Mouse (Mus musculus) R1 (cell line): ENCODE results near the gene Eme1.

Source experiments
- DNase-seq: peaks from one replicate; pipeline ENCODE4 v3.0.0-alpha.2; 2018; ENCODE audit warnings: low read depth, low spot score

Eme1 gene

GRCm38 (mm10) chr11:94598437-94599120, 55.2 kb downstream of the Eme1 start:
- no peak for DNase-seq

DNA sequence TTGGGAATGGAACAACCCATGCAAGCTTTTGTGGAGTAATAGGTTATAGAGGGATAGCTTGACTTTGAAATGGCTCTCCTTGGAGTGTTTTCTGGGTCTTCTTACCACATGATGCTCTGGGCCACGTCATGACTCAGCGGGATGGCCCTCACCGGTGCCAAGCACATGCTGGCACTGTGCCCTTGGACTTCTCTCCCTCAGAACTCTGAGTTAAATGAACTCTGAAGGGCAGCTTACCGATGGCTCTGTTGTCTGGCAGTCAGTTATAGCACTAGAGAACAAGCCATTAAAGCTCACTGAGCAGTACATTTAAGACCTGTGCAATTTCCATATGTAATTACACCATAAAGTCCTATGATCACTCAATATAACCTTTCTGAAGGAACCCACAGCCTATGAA, 56.4 kb downstream of the Eme1 start:
- DNase-seq: no peak

GRCm38 (mm10) chr11:94596311-94596852, 57.4 kb downstream of the Eme1 start:
- DNase-seq: peak; percentile 72
